Mouse (Mus musculus): ENCODE measurements around the gene Ston1. TPM values are rescaled to one million over a fixed set of nuclear protein-coding genes. Genes with fewer than 3 reads are reported as not detected.
A peak's percentile ranks its signal among the peaks of the same experiment; 100 is the strongest.

The Ston1 gene
- polyA plus RNA-seq, 1 experiment from 2014 or later = 5.0 TPM

GRCm38 (mm10) chr17:88590251-88590650 lies 7.2 kb upstream of the Ston1 start:
- Histone ChIP-seq H3K9ac (no peak overlapping the region), H3K9me3 (replicated peaks) (no peaks in the 10 kb centered on the region), H3K36me3 (peaks cover 21% of the 10 kb centered on the region; the same call in 1 of the 2 replicates), H3K4me1 (replicated peaks) (no peaks in the 10 kb centered on the region), H3K27me3 (no peaks in the 10 kb centered on the region), H3K4me2 (no peak overlapping the region), H3K27ac (no peak overlapping the region), H3K4me3 (no peak overlapping the region)
- 83% methylated on average over 6 of the region's 6 CpGs for WGBS
- ATAC-seq (replicated peaks; ENCODE audit: insufficient number of reproducible peaks, insufficient read depth, low FRiP score, low read depth) = no peak

GRCm38 (mm10) chr17:88595071-88595470 lies 2.4 kb upstream of the Ston1 start:
- no peaks in the 10 kb centered on the region for H3K27me3 ChIP-seq
- H3K4me3 ChIP-seq = no peak overlapping the region
- H3K4me2 ChIP-seq = no peak overlapping the region
- H3K9me3 ChIP-seq (replicated peaks) = no peaks in the 10 kb centered on the region
- H3K4me1 ChIP-seq (replicated peaks) = peaks cover 22% of the 10 kb centered on the region
- no peak for ATAC-seq (replicated peaks; ENCODE audit: insufficient number of reproducible peaks, insufficient read depth, low FRiP score, low read depth)
- no peak overlapping the region for H3K27ac ChIP-seq
- H3K9ac ChIP-seq = no peak overlapping the region
- WGBS = 60% methylated on average over 4 of the region's 4 CpGs
- H3K36me3 ChIP-seq = 0 out of 2 replicates have a peak, but pooled peaks cover 4% of the 10 kb centered on the region

- 0 out of 2 replicates have a peak, but pooled peaks cover 4% of the 10 kb centered on the region for H3K36me3 ChIP-seq
- H3K4me3 ChIP-seq = no peak overlapping the region
- no peak overlapping the region for H3K9ac ChIP-seq
- WGBS = 79% methylated on average over 4 of the region's 4 CpGs
- H3K27me3 ChIP-seq = no peaks in the 10 kb centered on the region
- H3K27ac ChIP-seq = no peak overlapping the region
- no peaks in the 10 kb centered on the region for H3K9me3 ChIP-seq (replicated peaks)
- no peak for ATAC-seq (replicated peaks; ENCODE audit: insufficient number of reproducible peaks, insufficient read depth, low FRiP score, low read depth)
- peaks cover 27% of the 10 kb centered on the region for H3K4me1 ChIP-seq (replicated peaks)
- no peak overlapping the region for H3K4me2 ChIP-seq
Measured at GRCm38 (mm10) chr17:88596068-88596467, 1.4 kb upstream of the Ston1 start.

GRCm38 (mm10) chr17:88596544-88597221 lies 801 bp upstream of the Ston1 start:
- Histone ChIP-seq H3K27ac (peak overlapping the region; percentile 95), H3K27me3 (no peaks in the 10 kb centered on the region), H3K9ac (peak overlapping the region; percentile 82; the same call in 1 of the 2 replicates), H3K36me3 (0 out of 2 replicates have a peak, but pooled peaks cover 3% of the 10 kb centered on the region), H3K4me2 (peak overlapping the region; percentile 88), H3K4me3 (peak overlapping the region; percentile 79), H3K4me1 (replicated peaks) (peaks cover 27% of the 10 kb centered on the region), H3K9me3 (replicated peaks) (no peaks in the 10 kb centered on the region)
- 29% methylated on average over 16 of the region's 16 CpGs for WGBS
- ATAC-seq (replicated peaks; ENCODE audit: insufficient number of reproducible peaks, insufficient read depth, low FRiP score, low read depth) = no peak

- Histone ChIP-seq H3K4me1 (replicated peaks) (peaks cover 27% of the 10 kb centered on the region), H3K4me2 (peak overlapping the region; percentile 88), H3K9me3 (replicated peaks) (no peaks in the 10 kb centered on the region), H3K27me3 (no peaks in the 10 kb centered on the region), H3K36me3 (no peaks in the 10 kb centered on the region), H3K4me3 (peak overlapping the region; percentile 79), H3K27ac (peak overlapping the region; percentile 95), H3K9ac (peak overlapping the region; percentile 82)
- ATAC-seq (replicated peaks; ENCODE audit: insufficient number of reproducible peaks, insufficient read depth, low FRiP score, low read depth) = 0 out of 2 replicates have a peak, but pooled peaks have one; percentile 21
- WGBS = 5% methylated on average over 5 of the region's 5 CpGs
Measured at GRCm38 (mm10) chr17:88598056-88598420, 554 bp downstream of the Ston1 start.

- H3K4me1 ChIP-seq (replicated peaks) = peaks cover 27% of the 10 kb centered on the region
- ATAC-seq (replicated peaks; ENCODE audit: insufficient number of reproducible peaks, insufficient read depth, low FRiP score, low read depth) = no peak
- H3K36me3 ChIP-seq = no peaks in the 10 kb centered on the region
- H3K9ac ChIP-seq = 0 out of 2 replicates have a peak overlapping the region, but pooled peaks have one; percentile 2
- H3K27me3 ChIP-seq = no peaks in the 10 kb centered on the region
- no peaks in the 10 kb centered on the region for H3K9me3 ChIP-seq (replicated peaks)
- WGBS = 15% methylated on average over 14 of the region's 14 CpGs
- peak overlapping the region; percentile 95 for H3K27ac ChIP-seq
- peak overlapping the region; percentile 88 for H3K4me2 ChIP-seq
- peak overlapping the region; percentile 79 for H3K4me3 ChIP-seq
Measured at GRCm38 (mm10) chr17:88598570-88599368, 1.3 kb downstream of the Ston1 start.

- H3K9ac ChIP-seq = no peak overlapping the region
- H3K36me3 ChIP-seq = no peaks in the 10 kb centered on the region
- H3K27me3 ChIP-seq = no peaks in the 10 kb centered on the region
- no peak overlapping the region for H3K4me3 ChIP-seq
- H3K9me3 ChIP-seq (replicated peaks) = no peaks in the 10 kb centered on the region
- H3K4me2 ChIP-seq = no peak overlapping the region
- H3K4me1 ChIP-seq (replicated peaks) = peaks cover 27% of the 10 kb centered on the region
- H3K27ac ChIP-seq = no peak overlapping the region
- no peak for ATAC-seq (replicated peaks; ENCODE audit: insufficient number of reproducible peaks, insufficient read depth, low FRiP score, low read depth)
- 67% methylated on average over 8 of the region's 8 CpGs for WGBS
Measured at GRCm38 (mm10) chr17:88600492-88601026, 3.1 kb downstream of the Ston1 start.

GRCm38 (mm10) chr17:88603943-88604342 lies 6.5 kb downstream of the Ston1 start:
- no peaks in the 10 kb centered on the region for H3K9me3 ChIP-seq (replicated peaks)
- no peaks in the 10 kb centered on the region for H3K27me3 ChIP-seq
- H3K36me3 ChIP-seq = no peaks in the 10 kb centered on the region
- no peak overlapping the region for H3K4me2 ChIP-seq
- peaks cover 14% of the 10 kb centered on the region for H3K4me1 ChIP-seq (replicated peaks)
- H3K9ac ChIP-seq = no peak overlapping the region
- ATAC-seq (replicated peaks; ENCODE audit: insufficient number of reproducible peaks, insufficient read depth, low FRiP score, low read depth) = no peak
- H3K27ac ChIP-seq = no peak overlapping the region
- no peak overlapping the region for H3K4me3 ChIP-seq
- 84% methylated on average over 11 of the region's 11 CpGs for WGBS

GRCm38 (mm10) chr17:88606056-88606455 lies 8.6 kb downstream of the Ston1 start:
- H3K9me3 ChIP-seq (replicated peaks) = no peaks in the 10 kb centered on the region
- ATAC-seq (replicated peaks; ENCODE audit: insufficient number of reproducible peaks, insufficient read depth, low FRiP score, low read depth) = no peak

GRCm38 (mm10) chr17:88609361-88609760 lies 11.9 kb downstream of the Ston1 start:
- H3K36me3 ChIP-seq = no peaks in the 10 kb centered on the region
- 83% methylated on average over 15 of the region's 15 CpGs for WGBS
- peaks cover 9% of the 10 kb centered on the region for H3K4me1 ChIP-seq (replicated peaks)
- no peak for ATAC-seq (replicated peaks; ENCODE audit: insufficient number of reproducible peaks, insufficient read depth, low FRiP score, low read depth)
- H3K27ac ChIP-seq = no peak overlapping the region
- no peaks in the 10 kb centered on the region for H3K27me3 ChIP-seq
- no peak overlapping the region for H3K4me2 ChIP-seq
- no peak overlapping the region for H3K4me3 ChIP-seq
- no peak overlapping the region for H3K9ac ChIP-seq
- no peaks in the 10 kb centered on the region for H3K9me3 ChIP-seq (replicated peaks)

More at GRCm38 (mm10) chr17:88606056-88606455, 8.6 kb downstream of the Ston1 start:
- no peak overlapping the region for H3K4me3 ChIP-seq
- no peak overlapping the region for H3K4me2 ChIP-seq
- WGBS = 86% methylated on average over 2 of the region's 2 CpGs
- no peak overlapping the region for H3K27ac ChIP-seq
- no peak overlapping the region for H3K9ac ChIP-seq
- H3K4me1 ChIP-seq (replicated peaks) = 0 out of 2 replicates have a peak, but pooled peaks cover under 1% of the 10 kb centered on the region
- no peaks in the 10 kb centered on the region for H3K36me3 ChIP-seq
- no peaks in the 10 kb centered on the region for H3K27me3 ChIP-seq

- Histone ChIP-seq H3K36me3 (no peaks in the 10 kb centered on the region), H3K27ac (no peak overlapping the region), H3K27me3 (no peaks in the 10 kb centered on the region), H3K4me2 (no peak overlapping the region), H3K9ac (no peak overlapping the region), H3K4me1 (replicated peaks) (peaks cover 24% of the 10 kb centered on the region), H3K4me3 (no peak overlapping the region), H3K9me3 (replicated peaks) (no peaks in the 10 kb centered on the region)
- no peak for ATAC-seq (replicated peaks; ENCODE audit: insufficient number of reproducible peaks, insufficient read depth, low FRiP score, low read depth)
- WGBS = 56% methylated on average over 2 of the region's 2 CpGs
Measured at GRCm38 (mm10) chr17:88611057-88611456, 13.6 kb downstream of the Ston1 start.
